Mouse (Mus musculus) naive thymus-derived CD4-positive, alpha-beta T cell, adult 2 months (primary cell): Measurements from ENCODE around the gene Tnni2.

ENCODE experiments used
- DNase-seq: peaks from one replicate; pipeline ENCODE4 v3.0.0-alpha.2; 2011; ENCODE audit warnings: low read depth

Gene Tnni2

GRCm38 (mm10) chr7:142482256-142482609 lies 40.6 kb downstream of the Tnni2 start:
- peak; percentile 29 for DNase-seq

GRCm38 (mm10) chr7:142483136-142483535 lies 41.5 kb downstream of the Tnni2 start:
- DNase-seq = no peak

DNA sequence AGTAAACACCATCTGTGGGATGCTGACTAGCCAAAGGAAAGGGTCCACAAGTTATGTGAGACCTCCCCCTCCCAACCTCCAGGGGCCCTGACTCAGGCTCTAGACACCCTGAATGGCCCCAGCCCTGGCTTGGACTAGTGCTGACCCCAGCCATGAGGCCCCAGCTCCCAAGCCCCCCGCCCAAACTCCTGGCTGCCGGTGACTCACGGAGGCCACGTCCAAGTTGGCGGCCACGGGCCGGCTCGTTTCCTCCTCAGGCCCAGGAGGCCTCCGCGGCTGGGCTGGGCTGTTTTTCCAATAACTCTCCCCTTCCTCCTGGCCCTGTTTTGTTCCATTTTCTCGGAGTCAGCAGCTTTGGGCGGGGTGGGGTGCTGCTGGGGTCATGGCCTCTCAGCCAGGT lies 43.2 kb downstream of the Tnni2 start:
- no peak for DNase-seq

GRCm38 (mm10) chr7:142486751-142487162 lies 45.1 kb downstream of the Tnni2 start:
- DNase-seq = no peak

GRCm38 (mm10) chr7:142487341-142487859 lies 45.8 kb downstream of the Tnni2 start:
- no peak for DNase-seq

GRCm38 (mm10) chr7:142488053-142488452 lies 46.4 kb downstream of the Tnni2 start:
- no peak for DNase-seq

GRCm38 (mm10) chr7:142493535-142493934 lies 51.9 kb downstream of the Tnni2 start:
- DNase-seq = no peak
